Mouse (Mus musculus) spleen, adult 2 months (tissue): ENCODE data around the gene Cwc22.

Source experiments
- CTCF ChIP-seq: fragments of 200-500 bp; IDR thresholded peaks from 2 replicates; pipeline ENCODE4 v1.5.1; 2011; ENCODE audit warnings: mild to moderate bottlenecking, inconsistent platforms; ENCODE audit not compliant: insufficient read depth, insufficient read length, insufficient replicate concordance; ENCODE audit errors: extremely low read depth
- POLR2A ChIP-seq: fragments of 200-500 bp; IDR thresholded peaks from 2 replicates; pipeline ENCODE4 v1.6.1; 2011; ENCODE audit warnings: low read depth, low read length, inconsistent platforms

DNA sequence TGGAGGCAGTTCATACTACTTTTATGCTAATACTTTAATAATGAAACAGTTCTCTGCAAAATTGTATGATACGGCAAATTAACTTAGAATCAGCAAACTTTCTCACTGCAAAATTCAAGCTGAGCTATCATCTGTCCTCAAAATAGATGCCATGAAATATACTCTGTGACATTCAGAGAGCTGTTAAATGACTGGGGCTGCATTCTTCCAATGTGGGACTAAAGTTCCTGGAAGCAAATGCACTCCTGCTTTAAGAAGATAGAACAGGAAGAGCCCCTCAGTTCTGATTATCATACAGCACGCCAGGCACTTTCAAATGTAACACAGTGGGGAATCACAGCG is 48.6 kb downstream of the Cwc22 start:
- TF ChIP-seq CTCF (no peak), POLR2A (no peak)
